Mouse (Mus musculus) myocyte (in vitro differentiated cells): ENCODE results near the gene Fmnl3.

Source experiments
- POLR2A ChIP-seq: IDR thresholded peaks from one replicate; pipeline ENCODE4 v1.6.1; 2011; ENCODE audit warnings: low read depth, mild to moderate bottlenecking, control low read depth, moderate library complexity; ENCODE audit not compliant: insufficient read length
- SRF ChIP-seq: IDR thresholded peaks from one replicate; pipeline ENCODE4 v1.6.1; 2011; ENCODE audit warnings: low read depth; ENCODE audit not compliant: control insufficient read depth, insufficient read length

GRCm38 (mm10) chr15:99283456-99283855 lies 86.8 kb downstream of the Fmnl3 start:
- TF ChIP-seq POLR2A (no peak), SRF (no peak)
